Mouse (Mus musculus): ENCODE results near the gene Uchl3.

Uchl3 gene

DNA sequence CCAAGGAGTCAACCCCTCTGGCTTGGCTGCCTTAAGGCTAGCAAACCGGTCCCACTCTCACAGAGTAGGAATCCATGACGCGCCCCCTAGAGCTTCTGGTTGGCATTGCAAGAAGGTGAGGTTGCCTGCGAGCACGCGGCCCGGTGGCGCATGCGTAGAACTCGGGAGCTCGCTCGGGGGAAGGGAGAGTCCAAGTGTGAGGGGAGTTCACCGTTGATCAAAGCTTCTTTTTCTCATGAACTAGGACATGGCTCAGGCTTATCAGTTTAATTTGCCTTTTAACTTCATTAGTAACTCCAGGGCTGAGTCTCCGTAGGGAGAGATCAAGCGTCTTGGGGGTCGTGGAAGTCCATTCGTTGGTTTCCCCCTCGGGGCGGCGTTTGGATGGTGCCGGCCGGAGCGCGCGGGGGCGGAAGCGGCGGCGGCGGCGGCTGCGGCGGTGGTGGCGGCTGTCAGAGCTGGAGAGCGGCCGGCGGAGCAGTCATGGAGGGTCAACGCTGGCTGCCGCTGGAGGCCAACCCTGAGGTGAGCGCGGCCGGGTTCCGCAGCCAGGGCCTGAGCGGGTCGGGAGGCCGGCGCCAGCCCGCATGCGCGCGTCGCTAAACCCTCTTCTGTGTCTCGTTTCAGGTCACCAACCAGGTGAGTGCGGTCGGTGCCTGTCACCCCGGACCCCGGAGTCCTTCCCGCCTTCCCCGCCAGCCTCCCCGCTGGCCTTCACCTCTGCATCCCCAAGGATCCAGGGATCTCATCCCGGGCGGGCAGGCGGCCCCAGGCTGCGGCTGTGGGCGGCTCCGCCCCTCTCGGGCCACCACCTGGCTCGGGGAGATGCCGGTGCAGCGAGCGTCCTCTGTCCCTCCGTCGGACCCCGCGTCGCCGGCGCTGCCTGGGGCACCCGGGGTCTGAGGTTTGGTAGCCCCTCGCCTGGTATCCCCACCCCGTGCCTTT is at the start of gene Uchl3:
Gene Uchl3, plus strand, starts transcription at position 387 of the 945 bp plus-strand sequence.
- peak; percentile 93 for DNase-seq

DNA sequence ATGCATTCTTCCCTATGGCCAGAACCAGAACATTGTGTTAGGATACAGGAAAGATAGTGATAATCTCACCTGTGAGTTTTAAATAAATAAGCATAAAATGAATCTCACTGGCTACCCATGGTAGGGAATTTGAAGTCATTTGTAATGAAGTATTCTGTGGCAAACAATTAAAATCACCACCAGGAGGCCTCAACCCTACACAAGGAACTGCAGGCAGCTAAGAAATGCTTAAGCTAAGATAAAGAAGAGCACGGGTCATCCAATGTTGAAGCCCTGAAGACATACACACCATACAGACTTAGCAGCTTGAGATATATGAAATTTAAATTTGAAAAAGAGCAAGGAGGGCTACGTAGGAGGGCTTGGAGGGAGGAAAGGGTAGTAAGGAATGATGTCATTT is 47.9 kb upstream of the Uchl3 start:
- no peak for DNase-seq

- DNase-seq = peak; percentile 15
Observed at GRCm38 (mm10) chr14:101607631-101608518, 45.9 kb upstream of the Uchl3 start.

GRCm38 (mm10) chr14:101608519-101609368 is 45.0 kb upstream of the Uchl3 start, which contains the start of gene Tbc1d4:
Gene Tbc1d4, minus strand, starts transcription at chr14:101609191.
- DNase-seq = peak; percentile 65

- no peak for DNase-seq
Observed at GRCm38 (mm10) chr14:101610701-101611100, 43.1 kb upstream of the Uchl3 start.

- no peak for DNase-seq
Observed at GRCm38 (mm10) chr14:101613206-101613605, 40.6 kb upstream of the Uchl3 start.

DNA sequence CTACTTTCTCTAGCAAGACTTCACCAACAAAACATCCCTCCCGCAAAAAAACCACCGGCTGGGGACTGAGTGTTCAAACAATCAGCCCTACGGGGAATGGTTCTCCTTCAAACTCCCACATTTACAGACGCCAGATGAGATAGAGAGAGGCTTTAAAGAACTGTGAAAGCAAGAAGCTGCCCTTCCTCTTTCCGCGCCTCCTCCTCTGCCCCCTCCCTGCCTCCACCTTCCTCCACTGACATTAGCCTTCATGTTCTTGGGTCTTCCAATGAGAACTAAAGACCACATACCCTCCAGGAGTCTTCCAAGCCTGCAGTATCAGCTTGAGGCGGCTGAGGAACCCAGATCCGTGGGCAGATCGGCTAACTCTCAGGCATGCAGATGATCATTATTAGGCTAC is 37.6 kb upstream of the Uchl3 start:
- no peak for DNase-seq

- DNase-seq = no peak
Observed at GRCm38 (mm10) chr14:101617680-101618079, 36.1 kb upstream of the Uchl3 start.

- no peak for DNase-seq
Observed at GRCm38 (mm10) chr14:101630548-101630947, 23.2 kb upstream of the Uchl3 start.

- DNase-seq = no peak
Observed at GRCm38 (mm10) chr14:101635765-101636164, 18.0 kb upstream of the Uchl3 start.

DNA sequence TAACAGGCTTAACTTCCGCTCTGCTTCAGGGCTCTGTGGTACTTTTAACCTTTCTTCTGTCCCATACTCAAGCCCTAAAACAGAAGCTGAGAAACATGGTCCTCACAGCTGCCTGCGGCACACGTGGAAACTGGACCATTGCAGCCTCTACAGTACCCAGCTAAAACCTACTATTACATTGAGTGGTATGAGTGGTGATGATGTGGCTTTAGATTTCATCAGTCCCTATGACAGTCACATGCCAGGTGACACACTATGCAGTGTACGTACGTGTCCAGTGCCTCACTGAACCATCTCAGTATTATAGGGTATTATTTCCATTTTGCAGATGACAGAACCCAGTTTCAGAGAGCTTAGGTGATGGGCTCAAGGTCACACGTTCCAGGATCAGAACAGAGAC is 16.4 kb upstream of the Uchl3 start:
- DNase-seq = no peak

GRCm38 (mm10) chr14:101640153-101640843 is 13.5 kb upstream of the Uchl3 start, which contains the start of gene Commd6:
Gene Commd6, minus strand, starts transcription at chr14:101640686.
- peak; percentile 95 for DNase-seq

DNA sequence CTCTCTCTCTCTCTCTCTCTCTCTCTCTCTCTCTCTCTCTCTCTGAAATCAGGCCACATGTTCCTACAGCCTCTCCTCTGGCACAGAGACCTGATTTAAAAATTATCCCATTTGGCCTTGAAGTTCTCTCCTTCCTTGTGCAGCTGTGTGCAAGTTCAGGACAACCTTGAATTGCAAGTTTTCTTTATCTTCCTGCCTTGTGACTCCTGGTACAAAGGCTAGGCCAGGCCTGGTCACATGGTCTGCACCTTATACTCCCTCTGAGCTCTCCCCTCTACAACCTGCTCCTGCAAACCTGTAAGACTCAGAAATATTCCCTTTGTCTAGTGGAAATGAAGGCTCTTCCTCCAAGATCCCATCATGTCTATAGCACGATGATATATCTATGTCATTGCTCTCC is 8.8 kb upstream of the Uchl3 start:
- DNase-seq = no peak

GRCm38 (mm10) chr14:101650551-101650950 is 3.2 kb upstream of the Uchl3 start:
- no peak for DNase-seq

DNA sequence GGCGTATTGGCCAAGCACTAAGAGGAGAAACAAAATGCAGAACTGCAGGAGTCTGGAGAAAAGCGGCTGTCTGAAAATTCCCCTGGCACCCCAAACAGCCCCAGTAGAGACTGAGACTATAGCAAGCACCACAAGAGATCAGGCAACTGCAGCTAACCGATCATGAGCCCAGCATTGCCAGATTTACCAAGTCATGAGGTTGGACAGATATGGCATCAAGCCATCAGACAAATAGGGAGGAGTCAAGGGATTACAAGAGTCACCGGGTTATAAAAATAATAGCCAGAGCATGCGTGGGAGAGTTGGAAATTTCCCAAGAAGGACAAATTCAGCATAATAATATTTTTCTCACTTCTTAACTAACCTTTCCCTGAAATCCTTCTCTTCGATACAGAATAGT is 1.2 kb upstream of the Uchl3 start:
- no peak for DNase-seq

DNA sequence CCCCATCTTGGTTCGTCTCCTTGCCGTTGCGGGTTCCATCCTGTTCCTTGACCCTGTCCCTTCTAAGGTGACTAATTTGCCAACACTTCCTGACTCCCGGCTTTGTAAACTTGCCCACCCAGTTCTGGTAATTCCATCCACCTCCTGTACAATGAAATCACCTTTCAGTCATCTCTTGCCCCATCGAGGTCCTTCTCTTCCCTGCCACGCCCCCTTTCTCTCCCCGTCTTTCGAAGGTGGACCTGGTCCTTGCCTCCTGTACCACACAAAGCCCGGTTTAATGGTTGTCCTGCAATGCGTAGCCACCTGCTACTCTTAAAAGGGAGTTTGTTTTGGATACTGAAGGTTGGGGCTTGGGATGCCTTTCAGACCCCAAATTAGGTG is 751 bp downstream of the Uchl3 start:
- DNase-seq = no peak

DNA sequence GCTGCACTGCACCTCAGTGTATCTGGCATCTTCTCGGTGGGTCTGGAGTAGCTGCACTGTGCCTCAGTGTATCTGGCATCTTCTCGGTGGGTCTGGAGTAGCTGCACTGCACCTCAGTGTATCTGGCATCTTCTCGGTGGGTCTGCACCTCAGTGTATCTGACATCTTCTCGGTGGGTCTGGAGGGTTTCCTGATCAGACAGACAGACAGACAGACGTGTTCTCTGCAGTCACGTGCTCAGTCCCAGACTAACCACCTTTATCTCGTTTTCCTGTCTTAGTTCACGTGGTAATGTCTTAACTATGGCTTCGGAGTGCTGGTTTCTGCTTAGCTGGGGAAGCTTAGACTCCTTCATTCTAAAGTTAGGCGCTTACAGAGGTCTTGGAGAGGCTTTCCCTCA is 2.5 kb downstream of the Uchl3 start:
- no peak for DNase-seq

DNA sequence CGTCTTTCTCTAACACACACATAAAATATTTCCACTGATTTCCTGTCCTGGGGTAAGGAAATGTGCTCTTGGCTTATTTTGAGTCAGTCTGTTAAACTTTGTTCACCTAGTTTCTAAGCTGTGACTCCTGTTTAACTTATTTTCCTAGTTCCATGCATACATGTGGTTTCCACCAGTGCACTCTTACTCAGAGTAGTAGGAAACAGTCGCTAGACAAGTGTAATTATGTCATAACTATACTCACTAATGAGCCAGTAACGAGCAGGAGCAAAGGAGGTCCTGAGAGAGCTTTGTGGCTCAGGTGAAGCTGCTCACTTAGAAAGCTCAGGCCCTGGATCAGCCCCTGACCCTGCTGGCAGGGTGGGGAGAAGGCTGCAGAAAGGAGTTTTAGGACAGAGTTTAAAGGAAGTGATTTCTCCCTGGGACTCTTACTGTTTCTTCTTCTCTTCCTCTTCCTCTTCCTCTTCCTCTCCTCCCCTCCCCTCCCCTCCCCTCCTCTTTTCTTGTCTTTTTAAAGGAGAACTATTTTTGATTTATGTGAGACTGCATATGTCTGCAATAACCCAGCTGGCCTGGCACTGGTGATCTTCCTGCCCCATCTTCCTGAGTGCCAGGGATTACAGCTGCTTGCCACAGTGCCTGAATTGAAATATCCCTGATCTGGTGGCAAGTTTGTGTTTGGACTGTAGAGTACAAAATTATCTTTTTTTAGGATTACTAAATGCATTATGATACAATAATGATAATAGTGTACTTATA is 8.1 kb downstream of the Uchl3 start:
- no peak for DNase-seq

DNA sequence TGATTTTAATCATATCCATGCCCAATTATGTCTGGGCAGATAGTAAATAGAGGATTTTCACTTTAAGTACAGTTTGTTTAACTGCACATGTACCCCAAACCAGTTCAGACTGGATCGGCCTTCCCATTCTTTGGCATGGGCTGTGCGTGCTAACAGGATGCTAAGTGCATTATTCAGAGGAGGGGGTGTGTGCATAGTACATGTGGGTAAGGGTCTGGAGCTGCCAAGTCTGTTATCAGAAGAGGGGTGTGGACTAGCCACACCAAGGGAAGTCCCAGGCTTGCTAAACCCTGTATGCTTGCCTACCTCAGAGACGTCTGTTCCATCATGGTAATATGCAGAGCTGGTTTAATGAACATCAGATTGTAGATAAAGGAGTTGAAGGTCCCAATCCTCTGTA is 10.5 kb downstream of the Uchl3 start:
- DNase-seq = no peak

GRCm38 (mm10) chr14:101666056-101666455 is 12.3 kb downstream of the Uchl3 start:
- DNase-seq = no peak

DNA sequence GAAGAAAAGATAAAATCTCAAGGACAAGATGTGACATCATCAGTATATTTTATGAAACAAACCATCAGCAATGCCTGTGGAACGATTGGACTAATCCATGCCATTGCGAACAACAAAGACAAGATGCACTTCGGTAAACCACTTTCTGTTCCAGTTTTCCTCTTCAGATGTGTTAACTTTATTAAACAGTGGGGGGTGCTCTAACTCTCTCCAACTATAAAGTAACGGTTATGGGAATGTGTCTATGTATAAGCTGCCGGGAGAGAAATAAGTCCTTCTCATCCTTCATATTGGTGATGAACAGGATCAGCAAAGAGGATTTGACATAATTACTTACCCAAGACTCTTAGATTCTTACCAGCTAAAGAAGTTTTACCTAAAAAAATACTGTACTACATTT is 12.8 kb downstream of the Uchl3 start:
- DNase-seq = no peak
